Mouse (Mus musculus): ENCODE data around the gene Obp1a. TPM values are rescaled to one million over a fixed set of nuclear protein-coding genes. Genes with fewer than 3 reads are reported as not detected.

The Obp1a gene
- not detected in 2 replicates for polyA plus RNA-seq (2014; fragmentation: Nextera tagmentation; extraction: Ambion mirVana)

DNA sequence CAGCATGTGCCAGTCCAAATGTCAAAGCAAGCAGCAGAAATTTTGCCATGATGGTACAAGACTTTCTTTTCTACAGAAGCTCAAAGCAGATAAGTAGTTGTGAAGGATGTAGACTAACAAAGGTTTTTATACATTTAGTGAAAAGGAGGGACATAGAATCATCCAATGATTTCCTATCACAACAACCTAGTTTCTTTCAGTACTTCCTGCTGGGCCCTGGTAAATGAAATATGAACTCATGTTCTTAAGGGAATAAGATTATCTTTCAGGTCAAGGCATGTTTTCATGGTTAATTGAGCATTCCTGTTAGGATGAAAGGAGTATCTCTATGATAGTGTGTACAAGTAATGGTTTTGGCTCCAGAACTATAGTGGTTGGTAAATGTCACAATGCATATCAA lies at the start of gene Obp1a:
TSS of gene Obp1a (minus strand) at position 101 of the 400 bp plus-strand sequence.
- no peak within 1 kb of the TSS for H3K4me3 ChIP-seq (replicated peaks; ENCODE audit: low read length)
- no peaks in the 10 kb centered on the region for H3K36me3 ChIP-seq (replicated peaks; ENCODE audit: control insufficient read depth, insufficient read depth)
- H3K4me1 ChIP-seq (replicated peaks; ENCODE audit: control insufficient read depth, insufficient read depth, low read length): no peaks in the 10 kb centered on the region
- no peak within 1 kb of the TSS for H3K9ac ChIP-seq
- no peak within 1 kb of the TSS for H3K27ac ChIP-seq
- H3K4me2 ChIP-seq (replicated peaks): no peak within 1 kb of the TSS
- ATAC-seq (ENCODE audit: low FRiP score) (no peak), DNase-seq (ENCODE audit: low spot score) (no peak)
- no peaks in the 10 kb centered on the region for H3K9me3 ChIP-seq (ENCODE audit: control insufficient read depth, low read length)
- no peaks in the 10 kb centered on the region for H3K27me3 ChIP-seq (ENCODE audit: control insufficient read depth, insufficient read depth, low read length)

GRCm38 (mm10) chrX:78125167-78125566 lies 34.0 kb upstream of the Obp1a start, which contains the start of gene Gm5938:
Gene Gm5938 (plus strand): TSS chrX:78125467.
- Histone ChIP-seq H3K4me2 (replicated peaks) (no peak within 1 kb of the TSS), H3K4me3 (replicated peaks; ENCODE audit: low read length) (no peak within 1 kb of the TSS), H3K36me3 (replicated peaks; ENCODE audit: control insufficient read depth, insufficient read depth) (no peaks in the 10 kb centered on the region), H3K27me3 (ENCODE audit: control insufficient read depth, insufficient read depth, low read length) (no peaks in the 10 kb centered on the region), H3K27ac (no peak within 1 kb of the TSS), H3K9me3 (ENCODE audit: control insufficient read depth, low read length) (no peaks in the 10 kb centered on the region), H3K4me1 (replicated peaks; ENCODE audit: control insufficient read depth, insufficient read depth, low read length) (no peaks in the 10 kb centered on the region), H3K9ac (no peak within 1 kb of the TSS)
- ATAC-seq (ENCODE audit: low FRiP score) (no peak), DNase-seq (ENCODE audit: low spot score) (no peak)
- 57% methylated on average over 1 of the region's 1 CpGs for WGBS

Other genes with a start within 250 kb of the Obp1a start
- gene Pbsn, start 237.8 kb downstream of the Obp1a start, polyA plus RNA-seq (2014; fragmentation: Nextera tagmentation; extraction: Ambion mirVana): not detected in 2 replicates
- gene Gm14744, start 226.6 kb downstream of the Obp1a start, polyA plus RNA-seq (2014; fragmentation: Nextera tagmentation; extraction: Ambion mirVana): not detected in 2 replicates
- gene 5430402E10Rik, start 166.3 kb downstream of the Obp1a start, polyA plus RNA-seq (2014; fragmentation: Nextera tagmentation; extraction: Ambion mirVana): not detected in 2 replicates
- gene Gm5938, start 34.1 kb upstream of the Obp1a start, polyA plus RNA-seq (2014; fragmentation: Nextera tagmentation; extraction: Ambion mirVana): not detected in 2 replicates
- not detected in 2 replicates for gene Obp1b, start 95.4 kb upstream of the Obp1a start, polyA plus RNA-seq (2014; fragmentation: Nextera tagmentation; extraction: Ambion mirVana)
- gene Gm14743, start 154.5 kb upstream of the Obp1a start, polyA plus RNA-seq (2014; fragmentation: Nextera tagmentation; extraction: Ambion mirVana): not detected in 2 replicates

Measured in hindbrain, embryonic 14.5 days (tissue).